Comparison of ENCODE assay signal across 33 mouse cellular contexts in genomic region chr11:48846881-48847280, GRCm38 (mm10).
"Had no signal": no experiment of that assay in that cellular context is flagged by ENCODE, and none has a peak within 500 bp of the region (broad histone marks: within the 10 kb centered on the region; RNA-seq: fewer than 3 reads in every experiment).

No protein-coding gene starts in this region.

- ATAC-seq: hindbrain, embryonic 16.5 days; hindbrain, postnatal 0 days; inflammation-experienced regulatory T-cells, adult 6 months; intestine, embryonic 15.5 days; intestine, embryonic 16.5 days; intestine, postnatal 0 days had no signal

- H3K27me3 ChIP-seq: intestine, embryonic 15.5 days had no signal

- H3K4me2 ChIP-seq: heart, embryonic 11.5 days; heart, embryonic 12.5 days; heart, embryonic 13.5 days; heart, embryonic 15.5 days; hindbrain, embryonic 12.5 days; hindbrain, embryonic 13.5 days; hindbrain, embryonic 14.5 days; hindbrain, embryonic 15.5 days; intestine, embryonic 15.5 days; kidney, embryonic 15.5 days had no signal

- H3K9me3 ChIP-seq: heart, embryonic 10.5 days; heart, embryonic 12.5 days; heart, embryonic 13.5 days; heart, embryonic 15.5 days; hindbrain, embryonic 10.5 days; hindbrain, embryonic 12.5 days; hindbrain, embryonic 13.5 days; hindbrain, embryonic 15.5 days; intestine, embryonic 15.5 days; kidney, embryonic 15.5 days had no signal

- H3K36me3 ChIP-seq: heart, embryonic 10.5 days; heart, embryonic 12.5 days; heart, embryonic 13.5 days; heart, embryonic 15.5 days; hindbrain, embryonic 10.5 days; hindbrain, embryonic 12.5 days; hindbrain, embryonic 13.5 days; hindbrain, embryonic 15.5 days; intestine, embryonic 15.5 days; kidney, embryonic 15.5 days had no signal

- DNase-seq: heart, postnatal 10 days; heart, postnatal 14 days; heart, postnatal 36 days; heart, postnatal 4 days; kidney, adult 11 months; kidney, adult 18-20 months; kidney, adult 8-10 months; kidney, postnatal 10 days; kidney, postnatal 14 days; kidney, postnatal 25 days; kidney, postnatal 36 days; kidney, postnatal 4 days; layer of hippocampus, adult 9-11 months; layer of hippocampus, postnatal 36 days had no signal

- H3K27ac ChIP-seq: heart, embryonic 10.5 days; heart, embryonic 13.5 days; heart, embryonic 15.5 days; hindbrain, embryonic 10.5 days; hindbrain, embryonic 12.5 days; hindbrain, embryonic 13.5 days; hindbrain, embryonic 14.5 days; hindbrain, embryonic 15.5 days; hindbrain, postnatal 0 days; intestine, embryonic 15.5 days; kidney, embryonic 15.5 days; kidney, postnatal 0 days; layer of hippocampus, adult 2 months had no signal

- H3K4me3 ChIP-seq: heart, embryonic 10.5 days; heart, embryonic 12.5 days; heart, embryonic 13.5 days; heart, embryonic 15.5 days; hindbrain, embryonic 10.5 days; hindbrain, embryonic 12.5 days; hindbrain, embryonic 13.5 days; hindbrain, embryonic 15.5 days; intestine, embryonic 15.5 days; kidney, embryonic 15.5 days; layer of hippocampus, adult 2 months had no signal

- H3K4me1 ChIP-seq: heart, embryonic 12.5 days; hindbrain, embryonic 12.5 days; hindbrain, embryonic 13.5 days; hindbrain, embryonic 15.5 days; intestine, embryonic 15.5 days had no signal

- H3K9ac ChIP-seq: heart, embryonic 12.5 days; heart, embryonic 13.5 days; heart, embryonic 15.5 days; hindbrain, embryonic 12.5 days; hindbrain, embryonic 13.5 days; hindbrain, embryonic 14.5 days; hindbrain, embryonic 15.5 days; intestine, embryonic 15.5 days; kidney, embryonic 15.5 days had no signal
